Mouse (Mus musculus) ES-E14 (cell line): ENCODE data around the gene Aldh16a1. TPM values are rescaled to one million over a fixed set of nuclear protein-coding genes. Genes with fewer than 3 reads are reported as not detected.
"Not testable (repeated sequence)": the region's sequence is repeated elsewhere in the genome, so short reads cannot be mapped to it uniquely, and the experiment has no call there.

ENCODE experiments used
- DNase-seq: peaks from one replicate; pipeline ENCODE4 v3.0.0-alpha.2; 2013; ENCODE audit warnings: low read depth, low spot score
- H3K27ac ChIP-seq: 2 replicates; pipeline ENCODE4 v1.5.1; 2012; ENCODE audit warnings: low read depth, mild to moderate bottlenecking, low read length, moderate library complexity, mixed read lengths; ENCODE audit not compliant: poor library complexity, insufficient read depth, severe bottlenecking
- H3K36me3 ChIP-seq: 2 replicates; pipeline ENCODE4 v1.6.1; 2012; ENCODE audit warnings: mild to moderate bottlenecking, low read length, moderate library complexity, mixed read lengths; ENCODE audit not compliant: control insufficient read depth, poor library complexity, insufficient read depth, severe bottlenecking
- H3K4me1 ChIP-seq, 2 experiments: fragments of 150-350 bp in 1 of 2; sonication (generic) in 1 of 2; 2 replicates each; pipeline ENCODE4 v1.6.1; 2012; ENCODE audit warnings: low read length in 2 of 2, mild to moderate bottlenecking in 1 of 2, mixed read lengths in 1 of 2; ENCODE audit not compliant: control insufficient read depth in 2 of 2, insufficient read depth in 2 of 2, poor library complexity in 1 of 2
- H3K4me3 ChIP-seq, 2 experiments: fragments of 150-350 bp in 1 of 2; sonication (generic) in 1 of 2; 2 replicates each; pipeline ENCODE4 v1.5.1; 2012; ENCODE audit warnings: low read length in 2 of 2, low read depth in 1 of 2, mild to moderate bottlenecking in 1 of 2, mixed read lengths in 1 of 2; ENCODE audit not compliant: insufficient read depth in 1 of 2, poor library complexity in 1 of 2, severe bottlenecking in 1 of 2
- H3K9ac ChIP-seq: 2 replicates; pipeline ENCODE4 v1.6.1; 2012; ENCODE audit warnings: low read depth, mild to moderate bottlenecking, low read length, mixed read lengths; ENCODE audit not compliant: poor library complexity, insufficient read depth, severe bottlenecking
- H3K9me3 ChIP-seq: fragments of 150-350 bp; sonication (generic); 2 replicates; pipeline ENCODE4 v1.6.1; 2012; ENCODE audit warnings: low read depth, mild to moderate bottlenecking, low read length; ENCODE audit not compliant: control insufficient read depth, insufficient read depth
- CHD2 ChIP-seq: IDR thresholded peaks from 2 replicates; pipeline ENCODE4 v1.6.1; 2014; ENCODE audit warnings: mild to moderate bottlenecking, low read depth, low read length, inconsistent platforms
- HCFC1 ChIP-seq: IDR thresholded peaks from 2 replicates; pipeline ENCODE4 v1.6.1; 2012; ENCODE audit warnings: low read length, inconsistent platforms, borderline replicate concordance; ENCODE audit not compliant: insufficient read depth
- MAFK ChIP-seq: IDR thresholded peaks from 2 replicates; pipeline ENCODE4 v1.6.1; 2014; ENCODE audit warnings: mild to moderate bottlenecking, low read depth, low read length, inconsistent platforms; ENCODE audit not compliant: insufficient read depth
- ZC3H11A ChIP-seq: IDR thresholded peaks from 2 replicates; pipeline ENCODE4 v1.6.1; 2012; ENCODE audit warnings: low read depth, mild to moderate bottlenecking, inconsistent platforms, low read length, borderline replicate concordance
- ZNF384 ChIP-seq: IDR thresholded peaks from 2 replicates; pipeline ENCODE4 v1.6.1; 2012; ENCODE audit warnings: low read depth, low read length, inconsistent platforms
- in situ Hi-C, 2 experiments: fragments of 600-800 bp; cut with MboI; formaldehyde crosslinking; loops; one replicate each; pipeline ENCODE4 v1.15.1; 2025; ENCODE audit warnings: low sequenced_read_pairs in 2 of 2, inconsistent platforms in 1 of 2; ENCODE audit not compliant: unreplicated experiment in 2 of 2
- total RNA-seq: library from RNA; depleted of rRNA; stranded (reverse); fragments of 300-350 nt; gene quantifications from 2 replicates; pipeline ENCODE4 v1.2.3, GENCODE M21; 2012

The Aldh16a1 gene
- total RNA-seq, 1 experiment, result 108 TPM

GRCm38 (mm10) chr7:45153586-45153985, 798 bp downstream of the Aldh16a1 start:
- Histone ChIP-seq H3K36me3 (peaks cover 2% of the 10 kb centered on the region), H3K4me3 (peak overlapping the region; percentile 84 to 88), H3K9ac (peak overlapping the region; percentile 97), H3K27ac (peak overlapping the region; percentile 98), H3K4me1 (peaks cover 3 to 7% of the 10 kb centered on the region in 2 experiments; a peak in 3 of 4 replicates), H3K9me3 (no peaks in the 10 kb centered on the region)
- in situ Hi-C loops, result no loop called here
- TF ChIP-seq CHD2 (no peak), ZC3H11A (no peak), HCFC1 (no peak), ZNF384 (no peak), MAFK (no peak)
- DNase-seq, result no peak

GRCm38 (mm10) chr7:45153052-45153451, 1.3 kb downstream of the Aldh16a1 start:
- not testable (repeated sequence) for H3K9ac ChIP-seq, H3K36me3 ChIP-seq

GRCm38 (mm10) chr7:45151303-45151702, 3.1 kb downstream of the Aldh16a1 start:
- TF ChIP-seq ZC3H11A (no peak), ZNF384 (no peak), MAFK (no peak), HCFC1 (no peak)
- Histone ChIP-seq H3K9ac (no peak overlapping the region), H3K9me3 (no peaks in the 10 kb centered on the region), H3K4me3 (no peak overlapping the region), H3K27ac (no peak overlapping the region), H3K36me3 (peaks cover 10% of the 10 kb centered on the region; the same call in 1 of the 2 replicates), H3K4me1 (peaks cover 3 to 7% of the 10 kb centered on the region in 2 experiments; a peak in 3 of 4 replicates)
- DNase-seq, result no peak
- in situ Hi-C loops, result no loop called here

More at GRCm38 (mm10) chr7:45153052-45153451, 1.3 kb downstream of the Aldh16a1 start:
- H3K4me1 ChIP-seq, in situ Hi-C loops, H3K27ac ChIP-seq, H3K9me3 ChIP-seq, DNase-seq: not testable (repeated sequence)
- peak overlapping the region; percentile 84 to 88; a peak in 3 of 4 replicates for H3K4me3 ChIP-seq

- Histone ChIP-seq H3K9ac (no peak overlapping the region), H3K4me3 (no peak overlapping the region), H3K36me3 (peaks cover 18% of the 10 kb centered on the region), H3K27ac (peak overlapping the region; percentile 16; the same call in 1 of the 2 replicates), H3K9me3 (no peaks in the 10 kb centered on the region), H3K4me1 (peaks cover 3 to 5% of the 10 kb centered on the region in 2 experiments; a peak in 3 of 4 replicates)
- in situ Hi-C loops, result no loop called here
- TF ChIP-seq ZNF384 (no peak), HCFC1 (no peak), CHD2 (no peak), ZC3H11A (no peak), MAFK (no peak)
- DNase-seq, result no peak
These were observed 4.1 kb downstream of the Aldh16a1 start for GRCm38 (mm10) chr7:45150321-45150720.

GRCm38 (mm10) chr7:45149545-45149944, 4.8 kb downstream of the Aldh16a1 start:
- H3K27ac ChIP-seq, result no peak overlapping the region
- H3K4me3 ChIP-seq, result no peak overlapping the region
- peaks cover 23% of the 10 kb centered on the region for H3K36me3 ChIP-seq
- peaks cover 3 to 4% of the 10 kb centered on the region in 2 experiments; a peak in 3 of 4 replicates for H3K4me1 ChIP-seq
- TF ChIP-seq ZC3H11A (no peak), HCFC1 (no peak), MAFK (no peak), CHD2 (no peak), ZNF384 (no peak)
- in situ Hi-C loops, result no loop called here
- H3K9ac ChIP-seq, result no peak overlapping the region
- no peaks in the 10 kb centered on the region for H3K9me3 ChIP-seq
- DNase-seq, result no peak
